In genomic region chr1:82625474-82625873, GRCm38 (mm10) we compare ENCODE assay signal across 1 mouse cellular context.
A peak's percentile ranks its signal among the peaks of the same experiment; 100 is the strongest.
TF ChIP-seq lines count a peak whose summit lies in the region.

No protein-coding gene starts in this region.

TF ChIP-seq in MEL, 35 proteins besides CTCF, POLR2A, EP300 and RAD21 (continued from another document):
- TF ChIP-seq POLR2AphosphoS2 (IDR thresholded peaks at IDR 0.05; ENCODE audit: low read length) (no peak), TCF12 (IDR thresholded peaks at IDR 0.05; ENCODE audit: low read depth, low read length) (peak; percentile 90), MYC (IDR thresholded peaks at IDR 0.05; ENCODE audit: low read depth, low read length) (peak; percentile 32; the same call in 1 of the 2 replicates), RCOR1 (IDR thresholded peaks at IDR 0.05; ENCODE audit: low read depth, low read length) (peak; percentile 89), ETS1 (IDR thresholded peaks at IDR 0.05; ENCODE audit: low read depth, low read length) (peak; percentile 79), E2F4 (IDR thresholded peaks at IDR 0.05; ENCODE audit: borderline replicate concordance, low read depth, low read length) (no peak), USF1 (IDR thresholded peaks at IDR 0.05; ENCODE audit: low read depth, low read length) (no peak), SIN3A (IDR thresholded peaks at IDR 0.05; ENCODE audit: low read length) (peak; percentile 48; the same call in 1 of the 2 replicates), MXI1 (IDR thresholded peaks at IDR 0.05; ENCODE audit: low read depth, low read length) (no peak; the same call in 1 of the 2 replicates)
